Mouse (Mus musculus) thymus, adult 2 months (tissue): Measurements from ENCODE around the gene Fam83e.

Experiments used
- CTCF ChIP-seq: fragments of 200-500 bp; IDR thresholded peaks from 2 replicates; pipeline ENCODE4 v1.5.1; 2012; ENCODE audit warnings: mild to moderate bottlenecking, control low read depth, low read length, moderate library complexity, borderline replicate concordance; ENCODE audit not compliant: control insufficient read depth, poor library complexity, insufficient read depth; ENCODE audit errors: extremely low read depth
- POLR2A ChIP-seq: fragments of 200-500 bp; IDR thresholded peaks from 2 replicates; pipeline ENCODE4 v1.6.1; 2012; ENCODE audit warnings: mild to moderate bottlenecking, low read length, control low read depth, moderate library complexity; ENCODE audit not compliant: control insufficient read depth, poor library complexity, insufficient read depth; ENCODE audit errors: extremely low read depth

GRCm38 (mm10) chr7:45700301-45701015 lies 20.6 kb upstream of the Fam83e start:
- TF ChIP-seq CTCF (no peak), POLR2A (no peak)
